Comparison of ENCODE assay signal across 31 mouse cellular contexts in the genomic region with DNA sequence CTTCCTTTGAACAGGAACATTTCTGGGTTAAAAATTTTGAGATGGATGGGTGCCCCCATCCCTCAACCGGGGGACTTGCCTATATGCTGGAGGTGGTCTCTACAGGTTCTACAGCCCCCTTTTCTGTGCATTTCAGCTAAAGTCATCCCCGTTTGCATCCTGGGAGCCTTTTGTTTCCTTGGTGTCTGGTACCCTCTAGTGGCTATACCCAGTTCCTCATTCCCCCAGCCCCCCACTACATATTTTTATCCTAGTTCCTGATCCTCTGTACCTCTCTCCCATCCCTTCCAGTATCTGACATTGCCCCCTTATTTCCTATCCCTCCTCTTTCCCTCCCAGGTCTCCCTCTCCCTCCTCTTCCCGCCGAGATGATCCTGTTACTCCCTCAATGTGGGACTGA. TPM values are rescaled to one million over a fixed set of nuclear protein-coding genes. Genes with fewer than 3 reads are reported as not detected.
A peak's percentile ranks its signal among the peaks of the same experiment; 100 is the strongest.
DNase-seq lines count a peak whose midpoint lies in the region; ATAC-seq and TF ChIP-seq lines count a peak whose summit lies in the region.
"Had no signal": no experiment of that assay in that cellular context is flagged by ENCODE, and none has a peak within 500 bp of the region (broad histone marks: within the 10 kb centered on the region; RNA-seq: fewer than 3 reads in every experiment).

No protein-coding gene starts in this region.

- WGBS in heart, postnatal 0 days, result 21% methylated on average over 4 of the region's 4 CpGs
- WGBS in heart, embryonic 10.5 days, result 38% methylated on average over 4 of the region's 4 CpGs
- 30% methylated on average over 4 of the region's 4 CpGs for WGBS in liver, embryonic 14.5 days (ENCODE audit: insufficient replicate concordance)
- WGBS in liver, embryonic 11.5 days, result 43% methylated on average over 4 of the region's 4 CpGs
- WGBS in lung, postnatal 0 days, result 43% methylated on average over 4 of the region's 4 CpGs

- peak; percentile 33 for TF ChIP-seq RAD21 in MEL (IDR thresholded peaks at IDR 0.05; ENCODE audit: low read depth, low read length)

- H3K9me3 ChIP-seq in heart, postnatal 0 days (replicated peaks; ENCODE audit: control insufficient read depth, low read length), result no peaks in the 10 kb centered on the region
- H3K9me3 ChIP-seq in heart, embryonic 10.5 days, result no peaks in the 10 kb centered on the region
- no peaks in the 10 kb centered on the region for H3K9me3 ChIP-seq in liver, embryonic 14.5 days (ENCODE audit: control insufficient read depth, low read length)
- H3K9me3 ChIP-seq in liver, embryonic 11.5 days (ENCODE audit: control insufficient read depth, low read length), result no peaks in the 10 kb centered on the region
- no peaks in the 10 kb centered on the region for H3K9me3 ChIP-seq in MEL (replicated peaks; ENCODE audit: insufficient read depth, low read length)
- H3K9me3 ChIP-seq in lung, postnatal 0 days (ENCODE audit: low read length), result no peaks in the 10 kb centered on the region
- H3K9me3 ChIP-seq: embryonic facial prominence, embryonic 15.5 days; forebrain, embryonic 15.5 days; hindbrain, embryonic 15.5 days; kidney, embryonic 15.5 days; limb, embryonic 13.5 days; liver, embryonic 15.5 days; midbrain, embryonic 10.5 days had no signal

- TF ChIP-seq POLR2A in MEL (IDR thresholded peaks at IDR 0.05; ENCODE audit: control insufficient read depth in 1 of 2, insufficient read depth in 1 of 2, low read depth in 1 of 2, low read length in 2 of 2, poor library complexity in 1 of 2), result no peak

- H3K4me1 ChIP-seq in heart, postnatal 0 days (ENCODE audit: control insufficient read depth, insufficient read depth), result no peaks in the 10 kb centered on the region
- no peaks in the 10 kb centered on the region for H3K4me1 ChIP-seq in heart, embryonic 10.5 days
- H3K4me1 ChIP-seq in liver, embryonic 14.5 days (replicated peaks; ENCODE audit: control insufficient read depth in 2 of 2, insufficient read depth in 2 of 2, low read length in 1 of 2), result no peaks in the 10 kb centered on the region
- H3K4me1 ChIP-seq in liver, embryonic 11.5 days (replicated peaks; ENCODE audit: control insufficient read depth, insufficient read depth, low read length), result no peaks in the 10 kb centered on the region
- H3K4me1 ChIP-seq in MEL (ENCODE audit: control insufficient read depth in 1 of 2, insufficient read depth in 2 of 2, low read length in 2 of 2), result no peaks in the 10 kb centered on the region
- H3K4me1 ChIP-seq in lung, postnatal 0 days (ENCODE audit: insufficient read depth, low read depth, low read length), result no peaks in the 10 kb centered on the region
- H3K4me1 ChIP-seq: embryonic facial prominence, embryonic 15.5 days; forebrain, embryonic 15.5 days; hindbrain, embryonic 15.5 days; kidney, embryonic 15.5 days; limb, embryonic 13.5 days; liver, embryonic 15.5 days; midbrain, embryonic 10.5 days had no signal

- ATAC-seq in heart, postnatal 0 days (ENCODE audit: insufficient read depth, low read depth), result no peak
- no peak for ATAC-seq in liver, embryonic 14.5 days (ENCODE audit: insufficient read depth)
- no peak for ATAC-seq in liver, embryonic 11.5 days (replicated peaks; ENCODE audit: low FRiP score)
- 0 out of 2 replicates have a peak, but pooled peaks have one; percentile 45 for ATAC-seq in common myeloid progenitor, adult 5-6 weeks (replicated peaks; ENCODE audit: low read depth, poor library complexity, severe bottlenecking)
- no peak for ATAC-seq in lung, postnatal 0 days
- ATAC-seq: forebrain, embryonic 15.5 days had no signal

- H3K27me3 ChIP-seq in heart, postnatal 0 days (ENCODE audit: control insufficient read depth, insufficient read depth, low read length), result no peaks in the 10 kb centered on the region
- peaks cover 5% of the 10 kb centered on the region; the same call in 1 of the 2 replicates for H3K27me3 ChIP-seq in heart, embryonic 10.5 days (ENCODE audit: insufficient read depth, poor library complexity, severe bottlenecking)
- H3K27me3 ChIP-seq in liver, embryonic 14.5 days (ENCODE audit: control insufficient read depth, insufficient read depth, low read length), result no peaks in the 10 kb centered on the region
- H3K27me3 ChIP-seq in liver, embryonic 11.5 days (replicated peaks; ENCODE audit: control insufficient read depth, insufficient read depth, low read length), result no peaks in the 10 kb centered on the region
- H3K27me3 ChIP-seq in MEL (ENCODE audit: control insufficient read depth in 1 of 2, insufficient read depth in 2 of 2, low read length in 2 of 2), result no peaks in the 10 kb centered on the region
- no peaks in the 10 kb centered on the region for H3K27me3 ChIP-seq in lung, postnatal 0 days (replicated peaks; ENCODE audit: insufficient read depth, low read length)
- H3K27me3 ChIP-seq: embryonic facial prominence, embryonic 15.5 days; forebrain, embryonic 15.5 days; hindbrain, embryonic 15.5 days; limb, embryonic 13.5 days; liver, embryonic 15.5 days had no signal

- H3K9ac ChIP-seq in heart, postnatal 0 days (replicated peaks; ENCODE audit: low read depth, low read length), result no peak overlapping the region
- no peak overlapping the region for H3K9ac ChIP-seq in liver, embryonic 14.5 days (replicated peaks)
- H3K9ac ChIP-seq in liver, embryonic 11.5 days (ENCODE audit: low read depth, low read length), result no peak overlapping the region
- H3K9ac ChIP-seq in MEL (ENCODE audit: control insufficient read depth, low read depth, low read length, poor library complexity, severe bottlenecking), result no peak overlapping the region
- H3K9ac ChIP-seq in lung, postnatal 0 days (replicated peaks; ENCODE audit: low read depth), result no peak overlapping the region
- H3K9ac ChIP-seq: embryonic facial prominence, embryonic 15.5 days; forebrain, embryonic 15.5 days; hindbrain, embryonic 15.5 days; kidney, embryonic 15.5 days; limb, embryonic 13.5 days; liver, embryonic 15.5 days had no signal

- H3K36me3 ChIP-seq in heart, postnatal 0 days (replicated peaks; ENCODE audit: control insufficient read depth, insufficient read depth, low read length), result no peaks in the 10 kb centered on the region
- H3K36me3 ChIP-seq in heart, embryonic 10.5 days, result no peaks in the 10 kb centered on the region
- no peaks in the 10 kb centered on the region for H3K36me3 ChIP-seq in liver, embryonic 14.5 days (replicated peaks; ENCODE audit: control insufficient read depth, insufficient read depth, low read depth)
- H3K36me3 ChIP-seq in liver, embryonic 11.5 days (ENCODE audit: control insufficient read depth, insufficient read depth, low read length), result no peaks in the 10 kb centered on the region
- no peaks in the 10 kb centered on the region for H3K36me3 ChIP-seq in MEL (ENCODE audit: control insufficient read depth in 1 of 2, insufficient read depth in 2 of 2, low read length in 2 of 2)
- no peaks in the 10 kb centered on the region for H3K36me3 ChIP-seq in lung, postnatal 0 days (ENCODE audit: insufficient read depth, low read length)
- H3K36me3 ChIP-seq: embryonic facial prominence, embryonic 15.5 days; forebrain, embryonic 15.5 days; hindbrain, embryonic 15.5 days; kidney, embryonic 15.5 days; limb, embryonic 13.5 days; liver, embryonic 15.5 days; midbrain, embryonic 10.5 days had no signal

- no peak overlapping the region for H3K4me3 ChIP-seq in heart, postnatal 0 days (ENCODE audit: low read depth, low read length)
- no peak overlapping the region for H3K4me3 ChIP-seq in heart, embryonic 10.5 days
- H3K4me3 ChIP-seq in liver, embryonic 14.5 days (ENCODE audit: insufficient read depth in 1 of 2, low read depth in 2 of 2, low read length in 2 of 2), result no peak overlapping the region
- H3K4me3 ChIP-seq in liver, embryonic 11.5 days (ENCODE audit: low read depth, low read length), result no peak overlapping the region
- no peak overlapping the region for H3K4me3 ChIP-seq in MEL (ENCODE audit: control insufficient read depth in 1 of 2, insufficient read depth in 1 of 2, low read depth in 2 of 2, low read length in 2 of 2)
- H3K4me3 ChIP-seq in lung, postnatal 0 days (ENCODE audit: low read depth, low read length), result no peak overlapping the region
- H3K4me3 ChIP-seq: embryonic facial prominence, embryonic 15.5 days; forebrain, embryonic 15.5 days; hindbrain, embryonic 15.5 days; kidney, embryonic 15.5 days; limb, embryonic 13.5 days; liver, embryonic 15.5 days; midbrain, embryonic 10.5 days had no signal

- DNase-seq in heart, postnatal 0 days (ENCODE audit: low spot score), result no peak
- DNase-seq in heart, embryonic 10.5 days (ENCODE audit: low spot score), result no peak
- no peak for DNase-seq in liver, embryonic 14.5 days (ENCODE audit: low read depth in 3 of 3, low spot score in 3 of 3)
- no peak for DNase-seq in liver, embryonic 11.5 days (ENCODE audit: low spot score)
- no peak for DNase-seq in MEL (ENCODE audit: low read depth, low spot score)
- no peak for DNase-seq in layer of hippocampus, adult 9-10 months (ENCODE audit: low spot score)
- no peak for DNase-seq in lung, postnatal 0 days (ENCODE audit: low spot score)
- DNase-seq: adrenal gland, postnatal 25 days; B cell, adult 2 months; cerebellum, postnatal 10 days; gastrocnemius, postnatal 10 days; heart, adult 18-20 months; heart, postnatal 36 days; kidney, adult 11 months; right cerebral cortex, postnatal 14 days had no signal

- no peak overlapping the region for H3K4me2 ChIP-seq in heart, postnatal 0 days (ENCODE audit: low read depth, low read length)
- no peak overlapping the region for H3K4me2 ChIP-seq in liver, embryonic 14.5 days (ENCODE audit: low read depth)
- no peak overlapping the region for H3K4me2 ChIP-seq in liver, embryonic 11.5 days
- H3K4me2 ChIP-seq in lung, postnatal 0 days (replicated peaks; ENCODE audit: low read depth, low read length), result no peak overlapping the region
- H3K4me2 ChIP-seq: embryonic facial prominence, embryonic 15.5 days; forebrain, embryonic 15.5 days; hindbrain, embryonic 15.5 days; kidney, embryonic 15.5 days; limb, embryonic 13.5 days; liver, embryonic 15.5 days had no signal

- peak; percentile 25; the same call in 1 of the 2 replicates for TF ChIP-seq CTCF in heart, postnatal 0 days (IDR thresholded peaks at IDR 0.05; ENCODE audit: low read depth)
- peak; percentile 14; the same call in 1 of the 2 replicates for TF ChIP-seq CTCF in liver, embryonic 14.5 days (IDR thresholded peaks at IDR 0.05; ENCODE audit: low read depth)
- TF ChIP-seq CTCF in MEL (IDR thresholded peaks at IDR 0.05 in 2 of 3, conservative IDR thresholded peaks at IDR 0.05 in 1 of 3; ENCODE audit: control insufficient read depth in 1 of 3, insufficient read depth in 1 of 3, low read depth in 2 of 3, low read length in 3 of 3, poor library complexity in 1 of 3, severe bottlenecking in 1 of 3), result peak in 1 of 3 experiments; percentile 20; a peak in 1 of 6 replicates
- no peak for TF ChIP-seq CTCF in lung, postnatal 0 days (IDR thresholded peaks at IDR 0.05)

- no peak overlapping the region for H3K27ac ChIP-seq in heart, postnatal 0 days (ENCODE audit: low read depth)
- no peak overlapping the region for H3K27ac ChIP-seq in heart, embryonic 10.5 days
- H3K27ac ChIP-seq in liver, embryonic 14.5 days, result no peak overlapping the region
- H3K27ac ChIP-seq in liver, embryonic 11.5 days (ENCODE audit: low read depth, low read length), result no peak overlapping the region
- H3K27ac ChIP-seq in MEL (ENCODE audit: control insufficient read depth, low read depth, low read length), result no peak overlapping the region
- H3K27ac ChIP-seq in lung, postnatal 0 days (ENCODE audit: low read length), result no peak overlapping the region
- H3K27ac ChIP-seq: embryonic facial prominence, embryonic 15.5 days; forebrain, embryonic 15.5 days; hindbrain, embryonic 15.5 days; kidney, embryonic 15.5 days; limb, embryonic 13.5 days; liver, embryonic 15.5 days; macrophage; midbrain, embryonic 10.5 days had no signal

- TF ChIP-seq EP300 in heart, postnatal 0 days (IDR thresholded peaks at IDR 0.05; ENCODE audit: low read depth), result no peak
- no peak for TF ChIP-seq EP300 in liver, embryonic 14.5 days (IDR thresholded peaks at IDR 0.05; ENCODE audit: low read depth)
- TF ChIP-seq EP300 in MEL (IDR thresholded peaks at IDR 0.05; ENCODE audit: low read depth in 1 of 2, low read length in 2 of 2), result no peak
- TF ChIP-seq EP300 in lung, postnatal 0 days (IDR thresholded peaks at IDR 0.05), result no peak

- H3K79me2 ChIP-seq in MEL (ENCODE audit: control insufficient read depth, insufficient read depth, low read length, poor library complexity), result no peaks in the 10 kb centered on the region

RNA-seq across cellular contexts. Expression of gene Zfp422, which starts 21.6 kb away (rescaled TPM):
- total RNA-seq in heart, postnatal 0 days (2014; rRNA removed; ENCODE audit: low replicate concordance), result 29.1 and 33.0 TPM in 2 replicates
- polyA plus RNA-seq in heart, postnatal 0 days (2015; fragmentation: Nextera tagmentation; extraction: Ambion mirVana), result 49.8 and 50.7 TPM in 2 replicates
- polyA plus RNA-seq in heart, embryonic 10.5 days (2016; fragmentation: Nextera tagmentation; extraction: Ambion mirVana), result 96.7 and 139 TPM in 2 replicates
- 9.0 and 10.9 TPM in 2 replicates for polyA plus RNA-seq in liver, embryonic 14.5 days (2012; rRNA removed)
- 21.2 TPM in 2 replicates for polyA plus RNA-seq in liver, embryonic 14.5 days (2014; fragmentation: Nextera tagmentation; extraction: Ambion mirVana)
- 92.5 and 98.5 TPM in 2 replicates for polyA plus RNA-seq in liver, embryonic 11.5 days (2014; fragmentation: Nextera tagmentation; extraction: Ambion mirVana)
- total RNA-seq in MEL (2012; rRNA removed), result not detected in 2 replicates
- polyA plus RNA-seq in MEL (2012; ENCODE audit: insufficient read depth in 1 of 2, insufficient read length in 2 of 2, low read depth in 1 of 2, low replicate concordance in 2 of 2, missing spikeins in 1 of 2), result under 1 TPM in 1 of 2 experiments, not detected in 1; 0.32 TPM
- 79.8 and 85.1 TPM in 2 replicates for total RNA-seq in common myeloid progenitor, adult 5-6 weeks (2017)
- polyA plus RNA-seq in lung, postnatal 0 days (2015; fragmentation: Nextera tagmentation; extraction: Ambion mirVana), result 58.1 and 64.4 TPM in 2 replicates

RNA-seq across cellular contexts. Expression of gene Olfr215, which starts 23.2 kb away (rescaled TPM):
- total RNA-seq in heart, postnatal 0 days (2014; rRNA removed; ENCODE audit: low replicate concordance), result not detected in 2 replicates
- polyA plus RNA-seq in heart, postnatal 0 days (2015; fragmentation: Nextera tagmentation; extraction: Ambion mirVana), result not detected in 2 replicates
- not detected in 2 replicates for polyA plus RNA-seq in heart, embryonic 10.5 days (2016; fragmentation: Nextera tagmentation; extraction: Ambion mirVana)
- polyA plus RNA-seq in liver, embryonic 14.5 days (2012; rRNA removed), result not detected in 2 replicates
- not detected in 2 replicates for polyA plus RNA-seq in liver, embryonic 14.5 days (2014; fragmentation: Nextera tagmentation; extraction: Ambion mirVana)
- not detected in 2 replicates for polyA plus RNA-seq in liver, embryonic 11.5 days (2014; fragmentation: Nextera tagmentation; extraction: Ambion mirVana)
- not detected in 2 replicates for total RNA-seq in MEL (2012; rRNA removed)
- polyA plus RNA-seq in MEL (2012; ENCODE audit: insufficient read depth in 1 of 2, insufficient read length in 2 of 2, low read depth in 1 of 2, low replicate concordance in 2 of 2, missing spikeins in 1 of 2), result under 1 TPM in 1 of 2 experiments, not detected in 1; 0.04 TPM
- not detected in 2 replicates for total RNA-seq in common myeloid progenitor, adult 5-6 weeks (2017)
- polyA plus RNA-seq in lung, postnatal 0 days (2015; fragmentation: Nextera tagmentation; extraction: Ambion mirVana), result not detected in 2 replicates
- total RNA-seq: adrenal gland, postnatal 25 days; gastrocnemius, postnatal 10 days; heart, adult 18-20 months; heart, postnatal 36 days; layer of hippocampus, postnatal 14 days; left cerebral cortex, postnatal 14 days had no signal
- polyA plus RNA-seq: embryonic facial prominence, embryonic 15.5 days; forebrain, embryonic 15.5 days; heart, embryonic 14.5 days; hindbrain, embryonic 15.5 days; kidney, embryonic 15.5 days; large intestine, adult 2 months; limb, embryonic 13.5 days; liver, embryonic 15.5 days; lung, embryonic 16.5 days; macrophage; midbrain, embryonic 10.5 days; neural tube, embryonic 11.5 days; urinary bladder, adult 2 months had no signal

RNA-seq across cellular contexts. Expression of gene Depp1, which starts 43.2 kb away (rescaled TPM):
- total RNA-seq in heart, postnatal 0 days (2014; rRNA removed; ENCODE audit: low replicate concordance), result 169 and 347 TPM in 2 replicates
- polyA plus RNA-seq in heart, postnatal 0 days (2015; fragmentation: Nextera tagmentation; extraction: Ambion mirVana), result 41.3 and 49.6 TPM in 2 replicates
- polyA plus RNA-seq in heart, embryonic 10.5 days (2016; fragmentation: Nextera tagmentation; extraction: Ambion mirVana), result 5.5 and 6.0 TPM in 2 replicates
- 3.3 and 14.3 TPM in 2 replicates for polyA plus RNA-seq in liver, embryonic 14.5 days (2012; rRNA removed)
- polyA plus RNA-seq in liver, embryonic 14.5 days (2014; fragmentation: Nextera tagmentation; extraction: Ambion mirVana), result 6.3 and 9.4 TPM in 2 replicates
- 5.3 and 6.1 TPM in 2 replicates for polyA plus RNA-seq in liver, embryonic 11.5 days (2014; fragmentation: Nextera tagmentation; extraction: Ambion mirVana)
- total RNA-seq in MEL (2012; rRNA removed), result not detected in 2 replicates
- polyA plus RNA-seq in MEL (2012; ENCODE audit: insufficient read depth in 1 of 2, insufficient read length in 2 of 2, low read depth in 1 of 2, low replicate concordance in 2 of 2, missing spikeins in 1 of 2), result not detected
- 0.63 and 1.6 TPM in 2 replicates for total RNA-seq in common myeloid progenitor, adult 5-6 weeks (2017)
- 79.3 and 86.1 TPM in 2 replicates for polyA plus RNA-seq in lung, postnatal 0 days (2015; fragmentation: Nextera tagmentation; extraction: Ambion mirVana)

RNA-seq across cellular contexts. Expression of gene Olfr214, which starts 53.2 kb away (rescaled TPM):
- not detected in 2 replicates for total RNA-seq in heart, postnatal 0 days (2014; rRNA removed; ENCODE audit: low replicate concordance)
- not detected in 2 replicates for polyA plus RNA-seq in heart, postnatal 0 days (2015; fragmentation: Nextera tagmentation; extraction: Ambion mirVana)
- not detected in 2 replicates for polyA plus RNA-seq in heart, embryonic 10.5 days (2016; fragmentation: Nextera tagmentation; extraction: Ambion mirVana)
- polyA plus RNA-seq in liver, embryonic 14.5 days (2012; rRNA removed), result not detected in 2 replicates
- polyA plus RNA-seq in liver, embryonic 14.5 days (2014; fragmentation: Nextera tagmentation; extraction: Ambion mirVana), result not detected in 2 replicates
- polyA plus RNA-seq in liver, embryonic 11.5 days (2014; fragmentation: Nextera tagmentation; extraction: Ambion mirVana), result not detected in 2 replicates
- not detected in 2 replicates for total RNA-seq in MEL (2012; rRNA removed)
- polyA plus RNA-seq in MEL (2012; ENCODE audit: insufficient read depth in 1 of 2, insufficient read length in 2 of 2, low read depth in 1 of 2, low replicate concordance in 2 of 2, missing spikeins in 1 of 2), result not detected
- not detected in 2 replicates for total RNA-seq in common myeloid progenitor, adult 5-6 weeks (2017)
- polyA plus RNA-seq in lung, postnatal 0 days (2015; fragmentation: Nextera tagmentation; extraction: Ambion mirVana), result not detected in 2 replicates
- total RNA-seq: adrenal gland, postnatal 25 days; gastrocnemius, postnatal 10 days; heart, adult 18-20 months; heart, postnatal 36 days; layer of hippocampus, postnatal 14 days; left cerebral cortex, postnatal 14 days had no signal
- polyA plus RNA-seq: embryonic facial prominence, embryonic 15.5 days; forebrain, embryonic 15.5 days; heart, embryonic 14.5 days; hindbrain, embryonic 15.5 days; kidney, embryonic 15.5 days; large intestine, adult 2 months; limb, embryonic 13.5 days; liver, embryonic 15.5 days; lung, embryonic 16.5 days; macrophage; midbrain, embryonic 10.5 days; neural tube, embryonic 11.5 days; urinary bladder, adult 2 months had no signal

RNA-seq across cellular contexts. Expression of gene Gm5580, which starts 56.3 kb away (rescaled TPM):
- total RNA-seq in heart, postnatal 0 days (2014; rRNA removed; ENCODE audit: low replicate concordance), result 0.11 and 0.12 TPM in 2 replicates
- polyA plus RNA-seq in heart, postnatal 0 days (2015; fragmentation: Nextera tagmentation; extraction: Ambion mirVana), result 0.15 and 0.25 TPM in 2 replicates
- polyA plus RNA-seq in heart, embryonic 10.5 days (2016; fragmentation: Nextera tagmentation; extraction: Ambion mirVana), result 0.53 and 0.67 TPM in 2 replicates
- 0.04 TPM in 1 of 2 replicates, not detected in the other for polyA plus RNA-seq in liver, embryonic 14.5 days (2012; rRNA removed)
- polyA plus RNA-seq in liver, embryonic 14.5 days (2014; fragmentation: Nextera tagmentation; extraction: Ambion mirVana), result 0.19 and 0.21 TPM in 2 replicates
- 0.33 and 0.56 TPM in 2 replicates for polyA plus RNA-seq in liver, embryonic 11.5 days (2014; fragmentation: Nextera tagmentation; extraction: Ambion mirVana)
- 0.72 and 2.0 TPM in 2 replicates for total RNA-seq in MEL (2012; rRNA removed)
- polyA plus RNA-seq in MEL (2012; ENCODE audit: insufficient read depth in 1 of 2, insufficient read length in 2 of 2, low read depth in 1 of 2, low replicate concordance in 2 of 2, missing spikeins in 1 of 2), result under 1 TPM in 1 of 2 experiments, not detected in 1; 0.54 TPM
- total RNA-seq in common myeloid progenitor, adult 5-6 weeks (2017), result 0.92 and 1.2 TPM in 2 replicates
- 0.32 and 0.35 TPM in 2 replicates for polyA plus RNA-seq in lung, postnatal 0 days (2015; fragmentation: Nextera tagmentation; extraction: Ambion mirVana)
- polyA plus RNA-seq: macrophage had no signal

Comparison
In these comparisons a context has a peak if more than half of its experiments do, and no peak if none do; other contexts are left out.
1. RNA of gene Zfp422, which starts 21.6 kb away (polyA plus RNA-seq): 96.7 to 139 TPM in heart, embryonic 10.5 days, 92.5 to 98.5 TPM in liver, embryonic 11.5 days, 58.1 to 64.4 TPM in lung, postnatal 0 days, 49.8 to 50.7 TPM in heart, postnatal 0 days and 9.0 to 21.2 TPM in liver, embryonic 14.5 days; 0.32 TPM in MEL; every median in the first group is over 4 times any median in the second.